Mouse (Mus musculus) CH12.LX (cell line): ENCODE data around the gene Lama2. TPM values are rescaled to one million over a fixed set of nuclear protein-coding genes. Genes with fewer than 3 reads are reported as not detected.

Source experiments
- DNase-seq: peaks from one replicate; pipeline ENCODE4 v3.0.0-alpha.2; 2013; ENCODE audit errors: extremely low read depth
- H3K27ac ChIP-seq: 2 replicates; pipeline ENCODE4 v1.5.1; 2012; ENCODE audit warnings: low read depth, mild to moderate bottlenecking, control low read depth, moderate library complexity; ENCODE audit not compliant: insufficient read depth
- H3K27me3 ChIP-seq: replicated peaks from 2 replicates; pipeline ENCODE3; 2012; ENCODE audit warnings: inconsistent platforms
- H3K36me3 ChIP-seq, 2 experiments: replicated peaks in 1 of 2; 2 replicates each; pipeline versions ENCODE3 to v1.6.1; 2012; ENCODE audit warnings: inconsistent platforms in 1 of 2, low read length in 1 of 2, mild to moderate bottlenecking in 1 of 2, mixed read lengths in 1 of 2, moderate library complexity in 1 of 2; ENCODE audit not compliant: control insufficient read depth in 1 of 2, insufficient read depth in 1 of 2
- H3K4me1 ChIP-seq, 2 experiments: 2 replicates each; pipeline ENCODE4 v1.6.1; 2012; ENCODE audit warnings: inconsistent platforms in 1 of 2, moderate library complexity in 1 of 2; ENCODE audit not compliant: insufficient read depth in 2 of 2, control insufficient read depth in 1 of 2
- H3K4me2 ChIP-seq: 2 replicates; pipeline ENCODE4 v1.6.1; 2012; ENCODE audit warnings: low read depth, mild to moderate bottlenecking, control low read depth; ENCODE audit not compliant: poor library complexity, insufficient read depth, severe bottlenecking
- H3K4me3 ChIP-seq, 3 experiments: fragments of 150-350 bp in 1 of 3; sonication (generic) in 1 of 3; replicated peaks in 1 of 3; 2 replicates each; pipeline versions ENCODE3 to v1.5.1; 2011 to 2012; ENCODE audit warnings: low read depth in 2 of 3, low read length in 2 of 3, mild to moderate bottlenecking in 2 of 3, moderate library complexity in 2 of 3, control low read depth in 1 of 3, improper control_type of control experiment in 1 of 3, inconsistent platforms in 1 of 3, mixed read lengths in 1 of 3; ENCODE audit not compliant: poor library complexity in 1 of 3
- H3K79me2 ChIP-seq: replicated peaks from 2 replicates; pipeline ENCODE4 v1.6.1; 2012; ENCODE audit warnings: mild to moderate bottlenecking, moderate library complexity; ENCODE audit not compliant: control insufficient read depth, poor library complexity, insufficient read depth, severe bottlenecking; ENCODE audit errors: extremely low read depth
- H3K9ac ChIP-seq: 2 replicates; pipeline ENCODE4 v1.6.1; 2012; ENCODE audit warnings: low read depth, mild to moderate bottlenecking, control low read depth, moderate library complexity; ENCODE audit not compliant: insufficient read depth
- H3K9me3 ChIP-seq: replicated peaks from 2 replicates; pipeline ENCODE3; 2012; ENCODE audit warnings: low read length, inconsistent platforms, mixed read lengths
- BHLHE40 ChIP-seq: IDR thresholded peaks from 2 replicates; pipeline ENCODE4 v1.6.1; 2011; ENCODE audit warnings: mild to moderate bottlenecking, low read depth, low read length, improper control_type of control experiment
- CHD1 ChIP-seq: IDR thresholded peaks from 2 replicates; pipeline ENCODE4 v1.6.1; 2012; ENCODE audit warnings: low read depth, low read length, improper control_type of control experiment, inconsistent platforms
- CTCF ChIP-seq, 2 experiments: IDR thresholded peaks in 1 of 2; conservative IDR thresholded peaks in 1 of 2; 2 replicates each; pipeline ENCODE4 v1.5.1; 2011 to 2012; ENCODE audit warnings: low read depth in 2 of 2, low read length in 2 of 2, improper control_type of control experiment in 1 of 2, inconsistent platforms in 1 of 2, mild to moderate bottlenecking in 1 of 2, moderate library complexity in 1 of 2
- EP300 ChIP-seq: IDR thresholded peaks from 2 replicates; pipeline ENCODE4 v1.6.1; 2011; ENCODE audit warnings: low read length, improper control_type of control experiment
- IRF4 ChIP-seq: IDR thresholded peaks from 2 replicates; pipeline ENCODE4 v1.6.1; 2014; ENCODE audit warnings: low read depth, mild to moderate bottlenecking, inconsistent platforms, low read length, improper control_type of control experiment
- JUND ChIP-seq: conservative IDR thresholded peaks from 2 replicates; pipeline ENCODE4 v1.6.1; 2011; ENCODE audit warnings: low read depth, low read length, improper control_type of control experiment
- MAZ ChIP-seq: IDR thresholded peaks from 2 replicates; pipeline ENCODE4 v1.6.1; 2012; ENCODE audit warnings: low read depth, mild to moderate bottlenecking, inconsistent platforms, low read length, improper control_type of control experiment, moderate library complexity
- MEF2A ChIP-seq: IDR thresholded peaks from 2 replicates; pipeline ENCODE4 v1.6.1; 2014; ENCODE audit warnings: low read depth, mild to moderate bottlenecking, inconsistent platforms, low read length, improper control_type of control experiment, borderline replicate concordance
- MYC ChIP-seq: IDR thresholded peaks from 2 replicates; pipeline ENCODE4 v1.6.1; 2011; ENCODE audit warnings: low read depth, mild to moderate bottlenecking, improper control_type of control experiment, low read length
- NELFE ChIP-seq: IDR thresholded peaks from 2 replicates; pipeline ENCODE4 v1.6.1; 2011; ENCODE audit warnings: low read depth, low read length, improper control_type of control experiment
- NRF1 ChIP-seq: IDR thresholded peaks from 2 replicates; pipeline ENCODE4 v1.6.1; 2014; ENCODE audit warnings: low read depth, mild to moderate bottlenecking, inconsistent platforms, low read length, improper control_type of control experiment, moderate library complexity
- PAX5 ChIP-seq: IDR thresholded peaks from 2 replicates; pipeline ENCODE4 v1.6.1; 2012; ENCODE audit warnings: low read length, inconsistent platforms, mixed read lengths
- RCOR1 ChIP-seq: conservative IDR thresholded peaks from 2 replicates; pipeline ENCODE4 v1.6.1; 2012; ENCODE audit warnings: low read depth, mild to moderate bottlenecking, inconsistent platforms, low read length, improper control_type of control experiment
- TCF12 ChIP-seq: IDR thresholded peaks from 2 replicates; pipeline ENCODE4 v1.6.1; 2014; ENCODE audit warnings: low read depth, mild to moderate bottlenecking, inconsistent platforms, low read length, improper control_type of control experiment
- UBTF ChIP-seq: IDR thresholded peaks from 2 replicates; pipeline ENCODE4 v1.6.1; 2012; ENCODE audit warnings: low read depth, mild to moderate bottlenecking, inconsistent platforms, low read length, improper control_type of control experiment, moderate library complexity
- ZC3H11A ChIP-seq: IDR thresholded peaks from 2 replicates; pipeline ENCODE4 v1.6.1; 2012; ENCODE audit warnings: low read depth, mild to moderate bottlenecking, inconsistent platforms, low read length, improper control_type of control experiment
- ZKSCAN1 ChIP-seq: IDR thresholded peaks from 2 replicates; pipeline ENCODE4 v1.6.1; 2012; ENCODE audit warnings: low read depth, inconsistent platforms, low read length, improper control_type of control experiment, borderline replicate concordance
- dilution Hi-C: fragments of 300-500 bp; cut with MboI; formaldehyde crosslinking; loops from 2 replicates; pipeline ENCODE4 v1.14.3; 2020; ENCODE audit warnings: low sequenced_read_pairs; ENCODE audit not compliant: extremely low pct_unique_long_range_greater_than_20kb, extremely low pct_ligation_motif_present
- in situ Hi-C: fragments of 300-500 bp; cut with MboI; formaldehyde crosslinking; loops from 3 replicates; pipeline ENCODE4 v1.14.3; 2019; ENCODE audit warnings: low sequenced_read_pairs, low pct_ligation_motif_present, low pct_unique_long_range_greater_than_20kb, mixed read lengths
- polyA plus RNA-seq: library from polyadenylated mRNA; unstranded; fragments of >175 nt; gene quantifications from 2 replicates; pipeline ENCODE4 v1.2.1, GENCODE M21; 2012; ENCODE audit warnings: low read depth; ENCODE audit not compliant: insufficient read length
- total RNA-seq, 2 experiments: library from RNA; depleted of rRNA; stranded (reverse); fragments of 300-350 nt in 1 of 2; fragments of >200 nt in 1 of 2; gene quantifications; 2 replicates each; pipeline ENCODE4 v1.2.3; 2012 to 2014

Lama2 gene
- total and polyA plus RNA-seq, 3 experiments: not detected

DNA sequence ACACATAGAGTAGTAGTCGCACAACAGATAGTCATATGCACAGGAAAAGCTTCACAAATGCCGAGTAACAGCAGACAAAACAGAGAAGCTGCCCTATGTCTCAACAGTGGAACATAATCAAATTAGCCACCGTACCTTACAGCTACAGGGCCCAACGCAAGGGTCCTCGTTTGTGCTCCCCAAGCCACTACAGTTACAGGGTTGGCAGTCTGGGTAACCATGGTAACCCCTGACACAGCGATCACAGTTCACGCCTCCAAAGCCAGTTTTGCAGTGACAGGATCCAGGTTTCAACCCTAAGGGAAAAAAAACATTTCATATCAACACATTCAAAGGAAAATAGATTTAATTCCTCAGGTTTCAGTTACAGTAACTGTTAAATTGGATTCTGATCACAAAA is 275.3 kb downstream of the Lama2 start:
- dilution Hi-C loops (no loop called here), in situ Hi-C loops (no loop called here)
- Histone ChIP-seq H3K9me3 (no peaks in the 10 kb centered on the region), H3K4me1 (no peaks in the 10 kb centered on the region), H3K36me3 (no peaks in the 10 kb centered on the region), H3K4me2 (no peak overlapping the region), H3K4me3 (no peak overlapping the region), H3K79me2 (no peaks in the 10 kb centered on the region), H3K9ac (no peak overlapping the region), H3K27ac (no peak overlapping the region), H3K27me3 (no peaks in the 10 kb centered on the region)
- no peak for TF ChIP-seq IRF4
- TF ChIP-seq RCOR1: no peak
- no peak for TF ChIP-seq TCF12
- TF ChIP-seq ZC3H11A: no peak
- TF ChIP-seq MAZ: no peak
- no peak for TF ChIP-seq EP300
- no peak for TF ChIP-seq MEF2A
- TF ChIP-seq CHD1: no peak
- no peak for TF ChIP-seq MYC
- no peak for TF ChIP-seq PAX5
- DNase-seq: no peak

DNA sequence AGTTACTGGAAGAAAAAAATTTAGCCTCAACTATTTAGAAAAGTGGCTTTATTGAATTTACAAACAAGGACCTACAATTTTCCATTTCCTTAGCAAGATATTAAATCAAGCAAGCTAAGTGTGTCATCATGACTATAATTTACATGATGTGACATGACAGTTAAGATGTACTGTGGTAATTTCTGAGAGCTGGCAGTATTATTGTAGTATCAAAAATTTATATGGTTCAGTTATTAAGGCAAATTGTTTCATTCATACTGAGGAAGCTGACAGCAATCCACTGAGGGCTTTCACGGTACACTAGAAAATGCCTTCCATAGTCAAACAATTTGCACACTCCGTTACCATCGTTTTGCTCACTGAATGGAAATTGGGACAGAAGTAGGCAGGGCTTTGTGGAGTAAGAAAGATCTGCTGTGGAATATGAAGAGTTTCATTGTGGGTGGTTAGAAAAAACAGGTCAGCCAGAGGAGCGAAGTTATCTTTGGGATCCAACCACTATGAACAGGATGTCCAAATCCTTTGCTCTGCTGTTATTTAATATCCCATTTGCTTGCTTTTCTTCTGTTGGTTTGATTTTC is 297.1 kb downstream of the Lama2 start:
- TF ChIP-seq CTCF (conservative IDR thresholded peaks at IDR 0.05 in 1 of 2, IDR thresholded peaks at IDR 0.05 in 1 of 2; ENCODE audit: low read depth in 2 of 2, low read length in 2 of 2): no peak
- TF ChIP-seq ZKSCAN1: no peak
- no peak for TF ChIP-seq IRF4
- no peak for TF ChIP-seq UBTF
- TF ChIP-seq TCF12: no peak
- no peak for TF ChIP-seq NELFE
- TF ChIP-seq BHLHE40: no peak
- TF ChIP-seq NRF1: no peak
- no peak for TF ChIP-seq PAX5
- no peak for TF ChIP-seq JUND
- H3K79me2 ChIP-seq: no peaks in the 10 kb centered on the region
- no peaks in the 10 kb centered on the region for H3K27me3 ChIP-seq
- no peak overlapping the region for H3K4me2 ChIP-seq
- no peak overlapping the region for H3K4me3 ChIP-seq
- H3K9me3 ChIP-seq: no peaks in the 10 kb centered on the region
- H3K9ac ChIP-seq: no peak overlapping the region
- dilution Hi-C loops: no loop called here
- no peaks in the 10 kb centered on the region for H3K4me1 ChIP-seq
- H3K36me3 ChIP-seq: no peaks in the 10 kb centered on the region
- no peak overlapping the region for H3K27ac ChIP-seq
- in situ Hi-C loops: no loop called here
- DNase-seq: no peak
